ENCODE assay signal across 16 mouse cellular contexts in genomic region chr15:32324105-32324504, GRCm38 (mm10).
DNase-seq lines count a peak whose midpoint lies in the region; ATAC-seq and TF ChIP-seq lines count a peak whose summit lies in the region.
"Had no signal": no experiment of that assay in that cellular context is flagged by ENCODE, and none has a peak within 500 bp of the region (broad histone marks: within the 10 kb centered on the region; RNA-seq: fewer than 3 reads in every experiment).

No protein-coding gene starts in this region.

- TF ChIP-seq CTCF in forebrain, postnatal 0 days (IDR thresholded peaks at IDR 0.05; ENCODE audit: low read depth), result no peak

- no peaks in the 10 kb centered on the region for H3K36me3 ChIP-seq in forebrain, postnatal 0 days (ENCODE audit: insufficient read depth)
- H3K36me3 ChIP-seq in limb, embryonic 11.5 days (ENCODE audit: control insufficient read depth, insufficient read depth, low read length), result no peaks in the 10 kb centered on the region
- no peaks in the 10 kb centered on the region for H3K36me3 ChIP-seq in intestine, embryonic 15.5 days
- H3K36me3 ChIP-seq: neural tube, embryonic 15.5 days had no signal

- peak; percentile 23 for DNase-seq in gastrocnemius, postnatal 25 days
- DNase-seq in gastrocnemius, postnatal 36 days, result no peak
- peak; percentile 44 for DNase-seq in cerebellum, adult 9-10 months
- peak; percentile 62 for DNase-seq in forebrain, postnatal 0 days
- peak; percentile 43 for DNase-seq in limb, embryonic 11.5 days (ENCODE audit: low spot score)
- no peak for DNase-seq in MN1 (ENCODE audit: low spot score)
- no peak for DNase-seq in kidney, adult 9 months
- DNase-seq: adrenal gland, postnatal 14 days; heart, postnatal 4 days; kidney, postnatal 25 days had no signal

- no peak overlapping the region for H3K9ac ChIP-seq in forebrain, postnatal 0 days
- no peak overlapping the region for H3K9ac ChIP-seq in limb, embryonic 11.5 days (ENCODE audit: low read length)
- no peak overlapping the region for H3K9ac ChIP-seq in intestine, embryonic 15.5 days
- H3K9ac ChIP-seq: liver, embryonic 14.5 days; neural tube, embryonic 15.5 days had no signal

- H3K9me3 ChIP-seq in forebrain, postnatal 0 days (ENCODE audit: low read length), result no peaks in the 10 kb centered on the region
- no peaks in the 10 kb centered on the region for H3K9me3 ChIP-seq in limb, embryonic 11.5 days (ENCODE audit: control insufficient read depth, low read length)
- H3K9me3 ChIP-seq in intestine, embryonic 15.5 days, result no peaks in the 10 kb centered on the region
- H3K9me3 ChIP-seq: neural tube, embryonic 15.5 days had no signal

- peaks cover 7% of the 10 kb centered on the region; the same call in 1 of the 2 replicates for H3K4me1 ChIP-seq in forebrain, postnatal 0 days (ENCODE audit: insufficient read depth)
- H3K4me1 ChIP-seq in limb, embryonic 11.5 days (ENCODE audit: control insufficient read depth, insufficient read depth, low read length), result peaks cover 5% of the 10 kb centered on the region
- H3K4me1 ChIP-seq in intestine, embryonic 15.5 days (replicated peaks), result no peaks in the 10 kb centered on the region

- intact Hi-C loops in gastrocnemius, postnatal 36 days (cut with DNase I), result no loop called here

- H3K4me2 ChIP-seq in forebrain, postnatal 0 days (ENCODE audit: low read depth), result no peak overlapping the region
- no peak overlapping the region for H3K4me2 ChIP-seq in limb, embryonic 11.5 days (ENCODE audit: low read depth, severe bottlenecking)
- H3K4me2 ChIP-seq in intestine, embryonic 15.5 days (replicated peaks), result no peak overlapping the region
- H3K4me2 ChIP-seq: neural tube, embryonic 15.5 days had no signal

- ATAC-seq in forebrain, postnatal 0 days, result peak; percentile 84
- no peak for ATAC-seq in limb, embryonic 11.5 days (ENCODE audit: insufficient number of reproducible peaks, low FRiP score, low TSS enrichment, low read depth)
- ATAC-seq in intestine, embryonic 15.5 days, result no peak
- ATAC-seq: intestine, embryonic 16.5 days had no signal

- 48% methylated on average over 7 of the region's 7 CpGs for WGBS in forebrain, postnatal 0 days
- WGBS in limb, embryonic 11.5 days, result 46% methylated on average over 7 of the region's 7 CpGs
- 70% methylated on average over 7 of the region's 7 CpGs for WGBS in intestine, embryonic 15.5 days

- no peaks in the 10 kb centered on the region for H3K27me3 ChIP-seq in forebrain, postnatal 0 days (ENCODE audit: insufficient read depth, low read length)
- no peaks in the 10 kb centered on the region for H3K27me3 ChIP-seq in limb, embryonic 11.5 days (ENCODE audit: control insufficient read depth, insufficient read depth, low read length)
- H3K27me3 ChIP-seq in intestine, embryonic 15.5 days (replicated peaks), result no peaks in the 10 kb centered on the region
- H3K27me3 ChIP-seq: CH12.LX; neural tube, embryonic 15.5 days had no signal

- no peak overlapping the region for H3K4me3 ChIP-seq in forebrain, postnatal 0 days (ENCODE audit: low read depth, low read length)
- no peak overlapping the region for H3K4me3 ChIP-seq in limb, embryonic 11.5 days (ENCODE audit: low read depth, low read length)
- H3K4me3 ChIP-seq in intestine, embryonic 15.5 days (replicated peaks), result no peak overlapping the region
- H3K4me3 ChIP-seq: neural tube, embryonic 15.5 days had no signal

- no peak overlapping the region for H3K27ac ChIP-seq in forebrain, postnatal 0 days (ENCODE audit: low read depth, low read length)
- H3K27ac ChIP-seq in limb, embryonic 11.5 days (replicated peaks; ENCODE audit: low read depth, low read length), result no peak overlapping the region
- H3K27ac ChIP-seq in intestine, embryonic 15.5 days, result no peak overlapping the region
- H3K27ac ChIP-seq: liver, embryonic 14.5 days; macrophage; neural tube, embryonic 15.5 days had no signal

Comparison
In these comparisons a context has a peak if more than half of its experiments do, and no peak if none do; other contexts are left out.
1. DNase-seq: peak in gastrocnemius, postnatal 25 days (single experiment), cerebellum, adult 9-10 months (single experiment), forebrain, postnatal 0 days (single experiment) and limb, embryonic 11.5 days (single experiment); none in gastrocnemius, postnatal 36 days (0 of 2), MN1 (single experiment) and kidney, adult 9 months (single experiment).